Mouse (Mus musculus) layer of hippocampus, postnatal 36 days (tissue): ENCODE measurements around the gene Ndufc2. TPM values are rescaled to one million over a fixed set of nuclear protein-coding genes. Genes with fewer than 3 reads are reported as not detected.
"Not testable (repeated sequence)": the region's sequence is repeated elsewhere in the genome, so short reads cannot be mapped to it uniquely, and the experiment has no call there.

Experiments used
- DNase-seq, 2 experiments: peaks; one replicate each; pipeline ENCODE4 v3.0.0; 2022
- total RNA-seq, 2 experiments: library from RNA; stranded (reverse); gene quantifications; 2 replicates each; pipeline ENCODE4 v1.2.3; 2021

Gene Ndufc2
- total RNA-seq, 2 experiments from 2014 or later, result 221 to 238 TPM

DNA sequence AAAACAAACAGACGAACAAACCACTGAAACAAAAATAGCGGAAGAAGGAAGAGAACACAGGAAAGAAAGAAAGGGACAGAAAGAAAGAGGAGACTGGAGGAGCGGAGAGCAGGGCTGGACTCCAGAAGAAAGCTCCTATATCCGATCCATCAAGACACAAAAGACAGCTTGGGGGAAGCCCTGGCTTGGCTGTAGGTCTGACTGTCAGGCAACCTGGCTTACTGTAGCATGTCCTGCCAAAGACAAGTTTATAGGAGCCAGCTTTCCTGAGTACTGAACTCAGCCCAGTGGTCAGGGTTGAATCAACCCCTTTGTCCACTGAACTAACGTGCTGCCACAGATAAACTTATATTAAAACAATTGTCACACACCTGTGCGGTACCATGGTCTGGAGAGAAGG is 27.5 kb downstream of the Ndufc2 start:
- DNase-seq, result no peak

DNA sequence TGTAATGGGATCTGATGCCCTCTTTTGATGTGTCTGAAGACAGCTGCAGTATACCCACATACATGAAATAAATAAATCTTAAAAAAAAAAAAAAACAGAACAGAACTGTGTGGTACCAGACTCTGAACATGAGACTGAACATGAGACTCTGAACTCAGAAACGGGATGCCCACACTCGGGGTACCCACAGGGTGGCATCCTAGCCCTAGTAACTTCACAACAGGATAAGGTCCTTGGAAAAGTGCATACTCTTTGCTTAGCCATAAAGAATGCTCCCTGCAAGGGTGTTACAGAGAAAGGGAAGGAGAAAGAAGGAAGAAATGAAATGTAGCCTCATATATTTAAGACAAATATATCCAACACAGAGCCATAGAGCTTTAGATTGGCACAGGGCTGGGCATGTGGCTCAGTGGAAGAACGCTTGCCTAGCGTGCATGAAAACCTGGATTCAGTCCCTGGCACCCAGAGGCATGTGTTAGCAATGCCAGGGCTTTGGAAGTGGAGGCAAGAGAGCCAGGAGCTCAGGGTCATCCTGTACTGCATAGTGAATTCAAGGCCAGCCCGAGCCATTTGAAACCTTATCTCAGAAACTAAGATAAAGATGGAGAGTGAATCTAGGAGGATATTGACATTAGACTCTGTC is 28.1 kb downstream of the Ndufc2 start:
- DNase-seq, result peak in 1 of 2 experiments; percentile 24

DNA sequence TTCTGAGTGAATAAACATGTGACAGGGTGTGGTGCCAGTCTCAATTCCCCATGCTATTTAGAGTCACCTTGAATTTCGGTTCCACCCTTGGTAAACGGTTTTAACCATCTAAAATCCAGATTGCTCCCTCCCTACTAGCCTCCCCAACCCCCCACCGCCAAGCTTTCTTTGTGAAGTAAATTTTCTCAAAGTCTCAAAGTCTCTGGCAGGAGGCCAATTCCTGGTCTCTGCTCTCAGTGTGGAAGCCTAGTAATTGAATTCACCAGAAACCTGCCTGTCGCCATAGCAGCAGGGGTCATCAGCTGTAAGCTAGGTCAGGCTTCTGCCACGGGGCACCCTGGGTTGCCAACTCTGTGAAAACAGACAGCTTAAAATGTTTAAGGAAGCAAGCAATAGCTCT is 29.9 kb downstream of the Ndufc2 start:
- no peak for DNase-seq

DNA sequence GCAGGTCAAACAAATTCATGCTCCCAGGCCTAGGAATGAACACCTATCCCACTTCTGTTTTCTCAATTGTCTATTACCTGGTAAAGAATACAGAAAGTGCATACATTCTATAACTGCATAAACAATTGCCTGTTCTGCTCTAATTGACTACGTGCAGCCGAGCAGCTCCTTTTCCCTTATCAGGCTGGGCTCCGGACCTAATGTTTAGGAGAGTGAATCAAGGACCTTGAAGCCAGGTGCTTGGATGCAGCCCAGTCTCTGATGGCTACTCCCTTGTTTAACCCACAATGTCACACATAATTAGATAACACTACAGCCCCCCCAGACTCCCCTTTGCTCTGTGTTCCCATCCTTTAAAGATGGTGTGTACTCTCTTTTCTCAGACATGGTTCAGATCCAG is 33.7 kb downstream of the Ndufc2 start:
- not testable (repeated sequence) for DNase-seq

DNA sequence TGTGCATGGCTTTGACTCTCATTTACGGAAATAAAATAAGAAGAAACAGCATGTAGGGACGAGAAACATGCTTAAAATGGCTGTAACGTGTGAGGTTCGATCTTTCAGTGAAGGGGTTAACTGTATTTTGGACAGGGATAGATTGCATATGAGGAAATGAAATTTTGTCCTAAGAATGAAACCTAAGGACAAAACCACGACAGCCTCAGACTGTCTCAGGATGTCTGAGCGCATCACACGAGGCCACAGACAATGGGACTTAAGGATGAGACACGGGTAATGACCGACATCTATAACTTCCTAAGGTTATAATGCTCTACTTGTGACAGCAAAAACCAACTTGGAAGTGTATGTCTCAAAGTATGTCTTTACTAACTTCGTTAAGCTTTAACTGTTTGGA is 34.7 kb downstream of the Ndufc2 start:
- DNase-seq, result no peak

DNA sequence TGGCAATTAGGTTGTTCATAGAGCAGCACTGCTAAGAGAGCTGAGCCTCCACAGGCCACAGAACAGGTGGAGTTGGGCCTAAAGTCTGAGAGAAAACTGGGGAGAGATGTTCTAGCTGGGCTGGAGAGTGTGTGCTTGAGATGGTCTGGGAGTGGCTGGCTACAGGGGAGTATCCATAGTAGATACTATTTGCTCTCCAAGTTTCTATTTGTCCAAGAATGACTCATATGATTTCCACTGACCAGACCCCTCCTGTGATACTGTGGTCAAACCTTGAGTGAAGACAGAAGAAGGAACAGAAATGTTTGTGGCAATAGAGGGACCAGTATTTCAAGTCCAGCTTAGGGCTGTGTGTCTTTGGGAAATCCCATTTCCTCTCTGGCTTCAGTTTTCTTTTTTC is 39.2 kb downstream of the Ndufc2 start:
- no peak for DNase-seq

DNA sequence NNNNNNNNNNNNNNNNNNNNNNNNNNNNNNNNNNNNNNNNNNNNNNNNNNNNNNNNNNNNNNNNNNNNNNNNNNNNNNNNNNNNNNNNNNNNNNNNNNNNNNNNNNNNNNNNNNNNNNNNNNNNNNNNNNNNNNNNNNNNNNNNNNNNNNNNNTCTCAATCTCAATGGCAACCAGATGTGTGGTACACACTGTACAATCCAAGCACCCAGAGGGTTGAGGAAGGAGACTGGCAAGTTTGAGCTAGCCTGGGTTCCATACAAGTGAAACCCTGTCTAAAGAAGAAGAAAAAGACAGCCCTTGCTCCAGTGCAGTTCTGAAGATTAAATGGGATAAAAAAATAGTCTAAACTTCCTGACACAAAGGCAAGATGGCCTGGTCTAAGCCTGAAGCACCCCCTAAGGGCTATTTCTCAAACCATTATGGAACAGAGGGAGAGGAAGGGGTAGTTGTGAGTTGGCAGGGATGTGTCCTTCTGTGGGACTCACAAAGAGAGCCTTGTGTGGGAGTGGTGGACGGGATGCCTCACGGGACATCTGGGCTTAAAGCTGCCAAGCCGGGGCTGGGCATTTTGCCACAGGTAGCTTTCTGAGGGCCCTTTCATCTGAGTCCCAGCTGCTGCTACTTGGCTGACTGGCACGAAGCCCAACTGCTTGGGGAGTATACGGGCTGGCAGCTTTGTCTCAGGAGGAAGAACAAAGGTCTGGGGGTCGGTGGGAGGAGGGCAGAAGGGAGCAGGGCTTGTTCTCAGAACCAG is 46.5 kb downstream of the Ndufc2 start:
- DNase-seq, result peak; percentile 88 to 91

DNA sequence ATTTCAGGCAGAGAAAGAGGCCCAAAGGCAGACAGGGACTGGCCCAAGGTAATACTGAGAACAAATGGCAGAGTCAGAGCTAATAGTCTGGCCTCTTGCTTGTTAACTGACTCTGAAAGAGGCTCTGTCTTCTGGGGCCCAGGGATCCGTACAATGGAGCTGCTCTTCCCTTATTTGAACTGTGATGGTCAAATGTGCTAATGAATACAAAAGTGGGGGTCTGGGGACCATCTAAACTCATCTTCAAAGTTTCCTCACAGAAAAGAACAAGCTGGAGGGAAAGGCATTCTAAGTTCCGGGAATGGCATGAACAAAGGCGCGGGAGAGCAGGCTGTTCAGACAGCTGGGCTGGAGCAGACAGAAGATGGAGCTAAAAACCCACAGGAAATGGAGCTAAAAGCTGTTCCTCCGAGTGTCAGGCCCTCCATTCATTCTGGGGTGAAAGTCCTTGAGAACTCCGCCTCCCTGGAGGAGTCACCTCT is 47.3 kb downstream of the Ndufc2 start:
- DNase-seq, result peak in 1 of 2 experiments; percentile 37

DNA sequence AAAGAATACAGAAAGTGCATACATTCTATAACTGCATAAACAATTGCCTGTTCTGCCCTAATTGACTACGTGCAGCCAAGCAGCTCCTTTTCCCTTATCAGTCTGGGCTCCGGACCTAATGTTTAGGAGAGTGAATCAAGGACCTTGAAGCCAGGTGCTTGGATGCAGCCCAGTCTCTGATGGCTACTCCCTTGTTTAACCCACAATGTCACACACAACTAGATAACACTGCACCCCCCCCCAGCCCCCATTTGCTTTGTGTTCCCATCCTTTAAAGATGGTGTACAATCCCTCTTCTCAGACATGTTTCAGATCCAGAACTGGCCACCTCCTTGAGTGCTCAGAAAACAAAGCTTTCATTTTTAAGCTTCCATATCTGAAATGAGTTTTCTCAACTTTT is 51.2 kb downstream of the Ndufc2 start, which contains the start of gene Kctd14:
Kctd14 (plus strand) TSS at position 301 of the 400 bp plus-strand sequence.
- not testable (repeated sequence) for DNase-seq

DNA sequence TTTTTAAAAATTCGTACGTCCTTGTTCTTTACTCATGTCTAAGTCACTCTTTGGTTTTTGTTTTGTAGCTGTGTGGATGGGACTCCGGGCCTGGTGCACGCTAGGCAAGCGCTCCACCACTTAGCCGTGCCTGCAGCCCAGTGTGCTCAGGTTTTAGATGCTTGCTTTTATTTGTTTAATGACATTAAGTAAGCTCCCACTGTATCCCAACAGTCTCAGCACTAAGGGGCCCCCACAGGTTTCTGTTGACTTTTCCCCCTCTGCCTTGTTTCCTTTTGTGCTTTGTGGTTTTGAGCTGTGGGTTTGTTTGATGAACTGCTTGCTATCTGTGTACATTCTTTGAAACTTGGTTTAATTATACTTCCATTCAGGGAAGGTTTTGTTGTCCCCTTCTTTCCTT is 52.4 kb downstream of the Ndufc2 start:
- no peak for DNase-seq

DNA sequence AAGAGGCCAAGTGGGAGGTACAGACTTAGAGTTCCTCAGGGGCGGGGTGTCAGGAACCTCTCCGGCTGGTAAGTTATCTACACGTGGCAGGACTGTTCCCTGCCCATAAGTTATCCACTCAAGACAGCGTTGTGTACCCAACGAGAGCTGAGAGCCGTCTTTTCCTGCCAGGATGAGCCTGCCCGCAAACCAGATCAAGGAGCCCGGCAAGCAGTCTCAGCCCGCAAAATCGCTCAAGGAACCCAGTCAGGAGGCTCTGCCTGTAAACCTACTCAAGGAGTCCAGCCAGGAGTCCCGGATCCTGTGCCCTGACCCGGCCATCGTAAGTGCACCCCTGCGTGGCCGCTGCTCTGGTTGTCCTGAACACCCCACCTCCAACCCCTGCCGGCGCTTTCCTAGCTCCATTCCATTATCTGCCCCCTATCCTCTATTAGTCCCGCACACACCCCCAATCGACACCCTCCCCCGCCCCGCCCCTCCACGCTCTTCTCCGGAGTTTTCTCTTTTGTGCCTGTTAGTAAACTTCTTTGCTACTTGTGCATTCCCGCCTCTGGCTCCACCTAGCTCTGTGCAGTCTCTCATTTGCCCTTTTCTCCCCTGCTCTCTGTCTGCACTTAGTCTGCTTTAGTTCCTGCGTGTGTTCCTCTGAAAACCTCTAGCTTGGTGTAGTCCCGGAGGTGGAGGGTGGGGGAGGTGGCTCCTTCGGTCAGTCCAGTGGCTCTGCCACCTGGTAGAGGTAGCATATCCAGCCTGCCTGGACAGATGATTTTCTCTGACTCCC is 53.5 kb downstream of the Ndufc2 start:
- DNase-seq, result no peak

DNA sequence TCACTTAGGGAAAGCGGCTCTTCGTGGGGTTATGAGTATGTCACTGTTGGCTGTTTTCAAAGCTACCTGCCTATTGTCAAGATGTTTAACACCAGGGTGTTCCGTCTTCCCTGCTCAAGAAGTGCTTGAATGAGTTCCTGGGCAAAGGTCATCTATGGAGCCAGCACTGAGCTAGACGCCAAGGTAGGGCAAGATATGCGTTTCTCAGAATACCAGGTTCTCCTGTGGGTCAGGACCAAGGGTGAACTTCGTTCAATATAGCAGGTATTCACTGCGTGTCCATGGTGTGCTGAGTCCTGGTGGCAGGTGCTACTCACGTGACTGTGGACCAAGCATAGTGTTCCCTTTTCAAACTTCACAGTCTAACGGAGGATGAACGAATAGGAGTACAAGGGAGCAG is 55.0 kb downstream of the Ndufc2 start:
- no peak for DNase-seq

DNA sequence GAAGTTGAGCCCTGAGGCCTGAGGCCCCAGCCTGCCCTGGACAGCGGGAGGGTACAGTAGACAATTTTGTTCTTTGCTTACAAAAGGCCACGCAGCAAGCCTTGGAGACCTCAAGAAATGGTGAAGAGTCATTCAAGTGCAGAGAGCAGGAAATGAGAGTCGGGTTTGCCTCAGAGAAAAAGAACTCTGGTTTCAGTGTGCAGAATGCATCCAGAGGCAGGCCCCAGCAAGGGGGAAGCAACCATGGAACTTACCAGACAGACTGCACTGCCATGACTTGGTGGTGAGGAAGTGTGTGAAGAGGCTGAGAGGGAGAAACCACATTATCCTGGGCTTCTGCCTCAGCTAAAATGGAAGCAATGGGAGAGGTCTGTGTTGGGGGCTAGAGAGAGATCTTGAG is 55.8 kb downstream of the Ndufc2 start:
- DNase-seq, result no peak

Other genes starting within 250 kb of the Ndufc2 start
- 10 to 100 TPM; 12.9 to 14.1 TPM for gene Usp35, start 68.0 kb upstream of the Ndufc2 start, total RNA-seq
- 10 to 100 TPM; 13.8 to 15.6 TPM for gene Kctd21, start 67.7 kb upstream of the Ndufc2 start, total RNA-seq
- 10 to 100 TPM; 10.6 to 12.0 TPM for gene Alg8, start 28.4 kb upstream of the Ndufc2 start, total RNA-seq
- gene Thrsp, start 17.7 kb downstream of the Ndufc2 start, total RNA-seq, result 10 to 100 TPM; 36.2 to 45.8 TPM
- 1 to 10 TPM; 4.3 to 4.8 TPM for gene Kctd14, start 51.3 kb downstream of the Ndufc2 start, total RNA-seq
- 10 to 100 TPM; 31.5 to 32.4 TPM for gene Ints4, start 81.0 kb downstream of the Ndufc2 start, total RNA-seq
- gene Aamdc, start 179.5 kb downstream of the Ndufc2 start, total RNA-seq, result 10 to 100 TPM; 50.6 to 55.3 TPM
- gene Rsf1, start 179.9 kb downstream of the Ndufc2 start, total RNA-seq, result 10 to 100 TPM; 45.2 to 49.8 TPM